Mouse (Mus musculus): ENCODE results near the gene Ppp1r36.

DNA sequence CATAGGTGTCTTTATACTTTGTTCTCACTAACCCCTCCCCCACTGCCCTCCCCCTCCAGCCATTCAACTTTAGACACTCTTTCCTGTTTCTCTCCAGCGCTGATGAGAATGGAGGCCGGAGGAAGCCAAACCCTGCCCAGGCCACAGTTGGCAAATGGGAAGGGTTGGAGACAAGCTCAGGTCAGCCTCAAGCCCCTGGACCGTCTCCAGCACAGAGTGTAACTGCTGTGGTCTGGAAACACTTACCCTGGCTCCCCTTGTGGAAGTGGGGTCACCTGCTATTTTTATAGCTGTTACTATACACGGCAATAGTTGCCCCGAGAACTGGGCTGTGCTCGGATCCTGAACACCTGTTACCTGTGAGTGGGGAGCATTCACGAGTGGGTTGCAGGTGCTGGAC, 49.3 kb downstream of the Ppp1r36 start:
- TF ChIP-seq EP300 (IDR thresholded peaks at IDR 0.05; ENCODE audit: low read depth) (no peak), CTCF (IDR thresholded peaks at IDR 0.05; ENCODE audit: low read depth) (no peak)
